Mouse (Mus musculus): ENCODE data around the gene Snx9. TPM values are rescaled to one million over a fixed set of nuclear protein-coding genes. Genes with fewer than 3 reads are reported as not detected.

Gene Snx9
- polyA plus RNA-seq, 1 experiment from 2014 or later, result 29.6 TPM

- no peak overlapping the region for H3K9ac ChIP-seq (ENCODE audit: low read length)
- H3K9me3 ChIP-seq (ENCODE audit: control insufficient read depth, low read length), result no peaks in the 10 kb centered on the region
- H3K27ac ChIP-seq (replicated peaks in 1 of 2; ENCODE audit: control insufficient read depth in 1 of 2, insufficient read depth in 1 of 2, low read depth in 2 of 2, low read length in 2 of 2), result no peak overlapping the region
- H3K27me3 ChIP-seq (ENCODE audit: control insufficient read depth, insufficient read depth, low read length), result no peaks in the 10 kb centered on the region
- no peak overlapping the region for H3K4me3 ChIP-seq (ENCODE audit: control insufficient read depth in 1 of 2, insufficient read depth in 1 of 2, low read depth in 1 of 2, low read length in 2 of 2)
- no peak overlapping the region for H3K4me2 ChIP-seq (ENCODE audit: low read length)
- ATAC-seq (ENCODE audit: insufficient number of reproducible peaks, insufficient read depth, low FRiP score, low read depth), result no peak
- no peaks in the 10 kb centered on the region; a peak in 1 of 4 replicates for H3K4me1 ChIP-seq (ENCODE audit: control insufficient read depth in 2 of 2, insufficient read depth in 2 of 2, low read length in 2 of 2)
- H3K36me3 ChIP-seq (ENCODE audit: control insufficient read depth, insufficient read depth, low read length), result no peaks in the 10 kb centered on the region
Observed at GRCm38 (mm10) chr17:5855560-5855959, 14.4 kb downstream of the Snx9 start.

GRCm38 (mm10) chr17:5856426-5856825, 15.3 kb downstream of the Snx9 start:
- 84% methylated on average over 7 of the region's 7 CpGs for WGBS
- Histone ChIP-seq H3K4me3 (ENCODE audit: control insufficient read depth in 1 of 2, insufficient read depth in 1 of 2, low read depth in 1 of 2, low read length in 2 of 2) (no peak overlapping the region), H3K9ac (ENCODE audit: low read length) (no peak overlapping the region), H3K27ac (replicated peaks in 1 of 2; ENCODE audit: control insufficient read depth in 1 of 2, insufficient read depth in 1 of 2, low read depth in 2 of 2, low read length in 2 of 2) (no peak overlapping the region), H3K9me3 (ENCODE audit: control insufficient read depth, low read length) (no peaks in the 10 kb centered on the region), H3K4me2 (ENCODE audit: low read length) (no peak overlapping the region), H3K27me3 (ENCODE audit: control insufficient read depth, insufficient read depth, low read length) (no peaks in the 10 kb centered on the region), H3K4me1 (ENCODE audit: control insufficient read depth in 2 of 2, insufficient read depth in 2 of 2, low read length in 2 of 2) (no peaks in the 10 kb centered on the region; a peak in 1 of 4 replicates), H3K36me3 (ENCODE audit: control insufficient read depth, insufficient read depth, low read length) (no peaks in the 10 kb centered on the region)
- ATAC-seq (ENCODE audit: insufficient number of reproducible peaks, insufficient read depth, low FRiP score, low read depth), result no peak

GRCm38 (mm10) chr17:5857206-5857605, 16.1 kb downstream of the Snx9 start:
- no peaks in the 10 kb centered on the region for H3K27me3 ChIP-seq (ENCODE audit: control insufficient read depth, insufficient read depth, low read length)
- no peak overlapping the region for H3K4me3 ChIP-seq (ENCODE audit: control insufficient read depth in 1 of 2, insufficient read depth in 1 of 2, low read depth in 1 of 2, low read length in 2 of 2)
- H3K4me1 ChIP-seq (ENCODE audit: control insufficient read depth in 2 of 2, insufficient read depth in 2 of 2, low read length in 2 of 2), result no peaks in the 10 kb centered on the region; a peak in 1 of 4 replicates
- no peaks in the 10 kb centered on the region for H3K9me3 ChIP-seq (ENCODE audit: control insufficient read depth, low read length)
- no peak for ATAC-seq (ENCODE audit: insufficient number of reproducible peaks, insufficient read depth, low FRiP score, low read depth)
- H3K4me2 ChIP-seq (ENCODE audit: low read length), result no peak overlapping the region
- WGBS, result 94% methylated on average over 11 of the region's 11 CpGs
- no peak overlapping the region for H3K9ac ChIP-seq (ENCODE audit: low read length)
- no peak overlapping the region for H3K27ac ChIP-seq (replicated peaks in 1 of 2; ENCODE audit: control insufficient read depth in 1 of 2, insufficient read depth in 1 of 2, low read depth in 2 of 2, low read length in 2 of 2)
- no peaks in the 10 kb centered on the region for H3K36me3 ChIP-seq (ENCODE audit: control insufficient read depth, insufficient read depth, low read length)

- 64% methylated on average over 8 of the region's 8 CpGs for WGBS
- no peak for ATAC-seq (ENCODE audit: insufficient number of reproducible peaks, insufficient read depth, low FRiP score, low read depth)
- Histone ChIP-seq H3K4me2 (ENCODE audit: low read length) (no peak overlapping the region), H3K9me3 (ENCODE audit: control insufficient read depth, low read length) (no peaks in the 10 kb centered on the region), H3K27me3 (ENCODE audit: control insufficient read depth, insufficient read depth, low read length) (no peaks in the 10 kb centered on the region), H3K27ac (replicated peaks in 1 of 2; ENCODE audit: control insufficient read depth in 1 of 2, insufficient read depth in 1 of 2, low read depth in 2 of 2, low read length in 2 of 2) (no peak overlapping the region), H3K4me1 (ENCODE audit: control insufficient read depth in 2 of 2, insufficient read depth in 2 of 2, low read length in 2 of 2) (no peaks in the 10 kb centered on the region; a peak in 1 of 4 replicates), H3K4me3 (ENCODE audit: control insufficient read depth in 1 of 2, insufficient read depth in 1 of 2, low read depth in 1 of 2, low read length in 2 of 2) (no peak overlapping the region), H3K9ac (ENCODE audit: low read length) (no peak overlapping the region), H3K36me3 (ENCODE audit: control insufficient read depth, insufficient read depth, low read length) (no peaks in the 10 kb centered on the region)
Observed at GRCm38 (mm10) chr17:5858209-5858608, 17.1 kb downstream of the Snx9 start.

- 31% methylated on average over 6 of the region's 6 CpGs for WGBS
- no peaks in the 10 kb centered on the region for H3K9me3 ChIP-seq (ENCODE audit: control insufficient read depth, low read length)
Observed at GRCm38 (mm10) chr17:5862285-5862684, 21.2 kb downstream of the Snx9 start.

GRCm38 (mm10) chr17:5862869-5863268, 21.7 kb downstream of the Snx9 start:
- WGBS, result 57% methylated on average over 4 of the region's 4 CpGs
- H3K9ac ChIP-seq (ENCODE audit: low read length), result no peak overlapping the region
- H3K4me2 ChIP-seq (ENCODE audit: low read length), result no peak overlapping the region
- no peak overlapping the region for H3K27ac ChIP-seq (replicated peaks in 1 of 2; ENCODE audit: control insufficient read depth in 1 of 2, insufficient read depth in 1 of 2, low read depth in 2 of 2, low read length in 2 of 2)
- no peaks in the 10 kb centered on the region for H3K9me3 ChIP-seq (ENCODE audit: control insufficient read depth, low read length)
- ATAC-seq (ENCODE audit: insufficient number of reproducible peaks, insufficient read depth, low FRiP score, low read depth), result no peak
- no peaks in the 10 kb centered on the region for H3K36me3 ChIP-seq (ENCODE audit: control insufficient read depth, insufficient read depth, low read length)
- no peak overlapping the region for H3K4me3 ChIP-seq (ENCODE audit: control insufficient read depth in 1 of 2, insufficient read depth in 1 of 2, low read depth in 1 of 2, low read length in 2 of 2)
- H3K4me1 ChIP-seq (ENCODE audit: control insufficient read depth in 2 of 2, insufficient read depth in 2 of 2, low read length in 2 of 2), result no peaks in the 10 kb centered on the region; a peak in 1 of 4 replicates
- H3K27me3 ChIP-seq (ENCODE audit: control insufficient read depth, insufficient read depth, low read length), result no peaks in the 10 kb centered on the region

More at GRCm38 (mm10) chr17:5862285-5862684, 21.2 kb downstream of the Snx9 start:
- Histone ChIP-seq H3K27me3 (ENCODE audit: control insufficient read depth, insufficient read depth, low read length) (no peaks in the 10 kb centered on the region), H3K4me2 (ENCODE audit: low read length) (no peak overlapping the region), H3K4me3 (ENCODE audit: control insufficient read depth in 1 of 2, insufficient read depth in 1 of 2, low read depth in 1 of 2, low read length in 2 of 2) (no peak overlapping the region), H3K36me3 (ENCODE audit: control insufficient read depth, insufficient read depth, low read length) (no peaks in the 10 kb centered on the region), H3K27ac (replicated peaks in 1 of 2; ENCODE audit: control insufficient read depth in 1 of 2, insufficient read depth in 1 of 2, low read depth in 2 of 2, low read length in 2 of 2) (no peak overlapping the region), H3K9ac (ENCODE audit: low read length) (no peak overlapping the region), H3K4me1 (ENCODE audit: control insufficient read depth in 2 of 2, insufficient read depth in 2 of 2, low read length in 2 of 2) (no peaks in the 10 kb centered on the region; a peak in 1 of 4 replicates)
- no peak for ATAC-seq (ENCODE audit: insufficient number of reproducible peaks, insufficient read depth, low FRiP score, low read depth)

- H3K27ac ChIP-seq (replicated peaks in 1 of 2; ENCODE audit: control insufficient read depth in 1 of 2, insufficient read depth in 1 of 2, low read depth in 2 of 2, low read length in 2 of 2), result no peak overlapping the region
- WGBS, result 99% methylated on average over 5 of the region's 5 CpGs
- ATAC-seq (ENCODE audit: insufficient number of reproducible peaks, insufficient read depth, low FRiP score, low read depth), result no peak
Observed at GRCm38 (mm10) chr17:5863745-5864144, 22.6 kb downstream of the Snx9 start.

GRCm38 (mm10) chr17:5867456-5867855, 26.3 kb downstream of the Snx9 start:
- no peak overlapping the region for H3K4me3 ChIP-seq (ENCODE audit: control insufficient read depth in 1 of 2, insufficient read depth in 1 of 2, low read depth in 1 of 2, low read length in 2 of 2)
- WGBS, result 73% methylated on average over 6 of the region's 6 CpGs
- no peak for ATAC-seq (ENCODE audit: insufficient number of reproducible peaks, insufficient read depth, low FRiP score, low read depth)
- no peak overlapping the region for H3K27ac ChIP-seq (replicated peaks in 1 of 2; ENCODE audit: control insufficient read depth in 1 of 2, insufficient read depth in 1 of 2, low read depth in 2 of 2, low read length in 2 of 2)
- peaks cover 6 to 8% of the 10 kb centered on the region in 2 experiments; a peak in 3 of 4 replicates for H3K4me1 ChIP-seq (ENCODE audit: control insufficient read depth in 2 of 2, insufficient read depth in 2 of 2, low read length in 2 of 2)
- no peaks in the 10 kb centered on the region for H3K36me3 ChIP-seq (ENCODE audit: control insufficient read depth, insufficient read depth, low read length)
- H3K9me3 ChIP-seq (ENCODE audit: control insufficient read depth, low read length), result no peaks in the 10 kb centered on the region
- H3K9ac ChIP-seq (ENCODE audit: low read length), result no peak overlapping the region
- H3K4me2 ChIP-seq (ENCODE audit: low read length), result no peak overlapping the region
- H3K27me3 ChIP-seq (ENCODE audit: control insufficient read depth, insufficient read depth, low read length), result no peaks in the 10 kb centered on the region

More at GRCm38 (mm10) chr17:5863745-5864144, 22.6 kb downstream of the Snx9 start:
- no peak overlapping the region for H3K4me2 ChIP-seq (ENCODE audit: low read length)
- H3K9ac ChIP-seq (ENCODE audit: low read length), result no peak overlapping the region
- H3K9me3 ChIP-seq (ENCODE audit: control insufficient read depth, low read length), result no peaks in the 10 kb centered on the region
- H3K4me3 ChIP-seq (ENCODE audit: control insufficient read depth in 1 of 2, insufficient read depth in 1 of 2, low read depth in 1 of 2, low read length in 2 of 2), result no peak overlapping the region
- no peaks in the 10 kb centered on the region; a peak in 2 of 4 replicates for H3K4me1 ChIP-seq (ENCODE audit: control insufficient read depth in 2 of 2, insufficient read depth in 2 of 2, low read length in 2 of 2)
- no peaks in the 10 kb centered on the region for H3K36me3 ChIP-seq (ENCODE audit: control insufficient read depth, insufficient read depth, low read length)
- no peaks in the 10 kb centered on the region for H3K27me3 ChIP-seq (ENCODE audit: control insufficient read depth, insufficient read depth, low read length)

Measured in heart, embryonic 14.5 days (tissue).